Mouse (Mus musculus) frontal cortex, postnatal 10 days (tissue): ENCODE measurements around the gene Atp7a.

Source experiments
- DNase-seq, 2 experiments: peaks; one replicate each; pipeline ENCODE4 v3.0.0; 2022; ENCODE audit warnings: low spot score in 2 of 2, mixed read lengths in 1 of 2

Atp7a gene

DNA sequence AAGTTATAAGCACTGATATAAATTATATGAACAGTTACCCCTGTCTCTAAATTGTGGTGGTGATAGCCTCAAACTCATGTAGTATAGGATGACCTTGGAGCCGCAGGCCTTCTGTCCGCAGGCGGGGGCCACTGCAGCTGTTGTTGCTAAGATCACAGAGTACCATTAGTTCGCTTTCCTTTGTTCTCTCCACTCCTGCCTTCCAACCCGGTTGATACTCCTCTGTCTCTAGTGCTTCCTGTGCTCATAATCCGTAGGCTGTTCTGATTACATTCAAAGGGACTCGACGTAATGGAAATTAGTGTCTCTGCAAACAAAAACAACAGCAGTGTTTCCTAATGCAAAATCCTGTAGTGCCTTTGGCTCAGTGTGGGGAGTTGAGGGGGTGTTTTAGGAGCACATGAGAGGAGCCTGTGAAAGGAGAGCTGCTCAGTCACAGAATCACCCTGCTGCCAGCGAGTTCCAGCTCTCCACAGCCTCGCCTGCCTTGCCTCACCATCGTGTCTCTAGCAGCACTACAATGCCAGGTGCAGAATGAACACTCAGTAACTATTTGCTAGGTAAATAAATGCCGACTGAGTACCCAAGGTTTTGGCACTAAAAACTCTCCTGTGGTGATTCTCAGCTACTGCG is 53.9 kb downstream of the Atp7a start:
- DNase-seq = no peak

DNA sequence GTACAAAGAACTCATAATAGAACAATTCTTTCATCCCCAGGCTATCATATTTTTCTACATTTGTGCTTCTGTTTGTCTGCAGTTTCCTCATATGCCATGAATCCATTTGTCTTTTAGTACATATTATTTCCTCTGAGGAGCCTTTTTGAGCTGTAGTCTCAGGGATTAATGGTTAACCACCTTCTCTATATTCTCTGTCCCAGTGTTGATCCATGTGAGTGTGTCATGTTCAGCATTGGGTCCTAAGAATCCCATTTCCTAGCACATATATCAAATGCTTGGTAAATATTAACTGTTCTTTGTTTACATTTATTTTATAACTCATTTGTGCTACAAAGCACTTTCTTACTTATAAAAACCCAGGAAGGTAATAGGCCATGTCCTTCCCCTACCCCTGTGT is 55.4 kb downstream of the Atp7a start:
- DNase-seq = no peak

GRCm38 (mm10) chrX:106085132-106085531 is 58.1 kb downstream of the Atp7a start:
- no peak for DNase-seq

GRCm38 (mm10) chrX:106085564-106085963 is 58.5 kb downstream of the Atp7a start:
- DNase-seq = no peak

DNA sequence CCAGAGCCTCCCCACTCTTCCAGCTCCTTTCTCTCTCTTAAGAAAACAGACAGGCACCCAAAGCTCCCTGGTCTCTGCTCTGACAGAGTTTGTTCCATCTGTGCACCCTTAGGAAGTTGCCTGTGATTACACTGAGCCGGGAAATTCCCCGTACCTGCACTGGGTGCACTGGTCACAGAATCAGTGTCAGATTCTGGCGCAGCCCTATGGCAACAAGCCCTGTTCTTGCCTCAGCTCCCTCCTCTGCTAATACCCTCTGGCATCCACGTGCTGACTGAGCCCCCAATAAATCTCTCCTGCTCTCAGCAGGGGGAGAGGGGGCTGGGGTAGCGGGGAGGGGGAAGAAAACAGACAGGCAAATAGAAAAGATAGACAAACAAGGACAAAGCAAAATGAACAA is 65.9 kb downstream of the Atp7a start:
- DNase-seq = no peak

DNA sequence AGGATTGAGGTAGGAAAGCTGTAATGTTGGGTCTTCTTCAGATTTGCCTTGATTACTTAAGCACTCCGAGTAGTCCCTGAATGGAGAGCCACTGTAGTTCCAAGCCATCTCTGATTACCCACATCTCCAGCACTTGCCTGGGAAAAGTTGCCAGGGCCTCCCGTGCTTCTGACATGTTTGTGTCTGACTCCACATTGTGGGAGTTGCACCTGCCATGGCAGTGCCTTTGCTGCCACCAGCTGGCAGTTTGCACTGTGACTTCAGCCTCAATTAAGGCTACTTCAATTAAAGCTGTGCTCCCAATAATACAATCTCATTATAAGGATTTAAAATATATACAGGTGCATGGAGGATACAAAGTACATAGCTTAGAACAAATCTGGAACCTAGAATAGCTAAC is 78.4 kb downstream of the Atp7a start:
- DNase-seq = peak in 1 of 2 experiments; percentile 10

- DNase-seq = no peak
Observed at GRCm38 (mm10) chrX:106113881-106114280, 86.8 kb downstream of the Atp7a start.

- no peak for DNase-seq
Observed at GRCm38 (mm10) chrX:106114674-106115073, 87.6 kb downstream of the Atp7a start.

DNA sequence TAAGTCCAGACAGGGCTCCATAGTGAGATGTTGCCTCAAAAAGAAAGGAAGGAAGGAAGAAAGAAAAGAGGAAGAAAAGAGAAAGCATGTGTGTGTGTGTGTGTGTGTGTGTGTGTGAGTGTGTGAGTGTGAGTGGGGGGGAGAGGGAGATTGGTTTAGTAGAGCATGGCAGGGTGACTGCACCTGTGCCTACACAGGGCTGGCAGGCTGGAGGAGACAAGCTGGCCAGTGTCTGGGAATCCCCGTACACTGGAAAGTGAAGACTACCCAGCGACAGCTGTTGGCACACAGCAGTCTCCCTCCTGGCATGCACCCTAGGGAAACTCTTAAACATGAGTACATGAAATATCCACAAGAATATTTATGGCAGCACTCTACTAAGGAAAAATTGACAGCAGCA is 95.7 kb downstream of the Atp7a start:
- no peak for DNase-seq

GRCm38 (mm10) chrX:106128283-106128682 is 101.2 kb downstream of the Atp7a start:
- no peak for DNase-seq

DNA sequence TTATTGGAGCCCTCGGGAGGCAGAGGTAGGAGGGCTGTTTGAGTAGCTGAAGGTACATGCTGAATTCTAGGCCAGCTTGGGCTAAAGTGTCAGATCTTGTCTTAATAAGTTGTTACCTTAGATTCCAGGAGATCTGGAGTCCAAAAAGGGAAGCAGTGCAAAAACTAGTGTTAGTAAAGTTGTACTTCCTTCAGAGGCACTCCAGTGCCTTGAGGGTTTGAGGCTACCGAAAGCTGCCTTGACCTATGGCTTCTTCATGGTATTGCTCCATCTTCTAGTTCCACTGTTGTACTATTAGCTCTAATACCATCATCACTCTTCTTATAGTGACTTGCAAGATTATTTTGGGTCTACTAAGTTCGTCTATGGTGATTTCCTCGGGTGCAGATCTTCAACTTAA is 102.8 kb downstream of the Atp7a start:
- DNase-seq = no peak

- no peak for DNase-seq
Observed at GRCm38 (mm10) chrX:106134916-106135315, 107.8 kb downstream of the Atp7a start.

DNA sequence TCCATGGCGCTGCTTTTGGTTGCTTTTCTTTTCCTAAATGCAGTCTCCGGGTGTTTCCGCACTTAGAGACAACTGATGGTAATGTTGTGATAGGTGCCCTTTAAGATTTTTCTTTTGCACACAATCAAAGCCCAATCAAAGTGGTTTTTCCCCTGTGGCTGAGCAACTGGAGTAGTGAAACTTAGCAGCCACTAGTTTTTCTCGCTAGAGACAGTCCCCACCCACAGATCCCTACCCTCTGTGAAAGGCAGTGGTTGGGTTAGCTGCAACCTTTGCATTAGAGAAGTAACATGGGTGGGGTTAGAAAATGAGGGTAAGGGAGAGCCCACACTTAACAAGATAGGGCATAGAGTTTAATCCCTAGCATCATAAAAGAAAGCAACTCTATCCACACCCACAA is 108.4 kb downstream of the Atp7a start:
- DNase-seq = no peak

GRCm38 (mm10) chrX:106135916-106136575 is 109.0 kb downstream of the Atp7a start:
- DNase-seq = no peak

DNA sequence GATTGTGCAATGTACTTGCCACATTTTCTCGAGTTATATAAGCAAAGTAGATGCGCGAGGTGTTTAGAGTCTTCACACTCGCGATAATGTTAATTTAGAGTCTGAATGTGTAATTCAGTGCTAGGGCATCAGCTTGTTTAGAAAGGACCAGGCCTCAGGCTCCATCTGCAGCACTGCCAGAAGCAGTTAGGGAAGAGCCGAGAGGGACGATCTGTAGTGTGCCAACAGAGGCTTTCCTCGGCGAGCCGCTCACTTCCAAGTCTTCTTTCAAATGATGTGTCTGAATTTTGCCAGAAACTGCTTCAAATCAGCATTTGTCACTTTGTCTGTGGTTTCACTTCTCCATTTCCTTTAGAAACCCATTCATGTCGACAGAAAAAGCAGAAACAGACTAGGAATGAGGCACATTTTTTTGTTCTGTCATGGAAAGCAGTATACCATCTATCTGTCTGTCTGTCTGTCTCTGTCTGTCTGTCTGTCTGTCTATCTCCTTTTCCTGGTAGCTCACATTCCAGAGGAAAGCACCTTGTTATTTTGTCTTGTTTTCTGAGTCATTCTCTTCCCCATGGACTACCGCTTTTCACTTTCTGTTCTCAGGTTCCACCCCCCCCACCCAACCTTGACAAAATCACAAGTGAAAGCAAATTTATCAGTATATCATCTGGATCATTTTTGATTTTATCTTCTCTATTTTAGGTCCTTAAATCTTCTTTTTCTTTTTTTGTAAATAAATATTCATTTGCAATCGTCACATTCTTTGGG is 112.4 kb downstream of the Atp7a start:
- no peak for DNase-seq

DNA sequence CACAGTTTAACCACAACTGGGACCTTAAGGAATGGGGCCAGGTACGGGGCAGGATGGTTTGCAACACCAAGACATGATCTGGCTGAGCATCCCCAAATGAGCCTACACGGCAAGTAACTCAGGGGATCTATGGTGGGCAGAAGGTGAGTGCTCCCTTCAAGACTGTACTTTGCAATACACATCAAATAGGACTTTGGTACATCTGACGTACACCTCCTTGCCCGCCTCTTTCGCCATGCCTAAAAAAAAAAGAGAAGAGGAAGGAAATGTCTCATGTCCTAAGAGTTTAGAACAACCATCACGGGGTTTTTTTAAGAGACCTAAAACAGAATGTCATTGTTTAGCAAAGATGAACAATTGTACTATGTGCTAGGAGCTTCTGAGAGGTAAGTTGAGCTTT is 115.9 kb downstream of the Atp7a start, which contains the start of gene Tlr13:
Tlr13 (plus strand) TSS at position 269 of the 400 bp plus-strand sequence.
- no peak for DNase-seq

- no peak for DNase-seq
Observed at GRCm38 (mm10) chrX:106148185-106148584, 121.1 kb downstream of the Atp7a start.

DNA sequence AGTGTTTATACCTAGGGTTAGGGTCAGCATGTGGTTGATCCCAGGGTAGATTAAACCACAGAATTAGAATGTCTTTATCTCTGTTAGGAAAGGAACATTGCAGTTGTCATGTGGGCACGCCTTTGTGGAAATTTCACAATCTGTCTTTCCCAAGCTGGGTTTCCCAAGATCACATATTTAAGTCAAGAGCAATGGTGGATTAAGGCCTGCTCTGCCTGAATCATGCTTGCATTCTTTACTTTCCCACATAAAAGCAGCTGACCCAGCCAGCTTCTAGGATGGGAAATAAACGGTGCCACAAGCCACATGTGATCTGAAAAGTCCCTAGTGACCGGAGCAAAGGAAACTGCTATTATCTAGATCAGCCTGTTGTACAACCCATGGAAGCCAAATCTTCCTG is 122.4 kb downstream of the Atp7a start:
- DNase-seq = no peak

- DNase-seq = no peak
Observed at GRCm38 (mm10) chrX:106154180-106154586, 127.1 kb downstream of the Atp7a start.

DNA sequence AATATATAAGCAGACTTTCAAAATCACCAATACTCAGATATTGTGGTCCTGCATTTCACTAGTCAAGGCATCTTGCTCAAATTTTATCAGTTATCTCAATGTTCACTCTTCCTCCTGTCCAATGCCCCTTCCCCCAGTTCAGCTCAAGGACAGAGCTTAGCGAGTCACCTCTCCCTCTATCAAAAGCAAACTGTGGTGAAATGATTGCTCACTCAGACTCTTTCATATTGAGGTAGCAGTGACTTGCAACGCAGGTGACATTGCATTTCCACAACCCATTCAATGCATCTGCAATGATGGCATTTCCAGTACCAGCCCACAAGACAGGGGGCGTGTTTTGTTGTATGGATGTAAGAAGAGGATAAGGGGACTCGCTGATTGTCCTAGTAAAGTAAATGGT is 128.8 kb downstream of the Atp7a start:
- DNase-seq = no peak

DNA sequence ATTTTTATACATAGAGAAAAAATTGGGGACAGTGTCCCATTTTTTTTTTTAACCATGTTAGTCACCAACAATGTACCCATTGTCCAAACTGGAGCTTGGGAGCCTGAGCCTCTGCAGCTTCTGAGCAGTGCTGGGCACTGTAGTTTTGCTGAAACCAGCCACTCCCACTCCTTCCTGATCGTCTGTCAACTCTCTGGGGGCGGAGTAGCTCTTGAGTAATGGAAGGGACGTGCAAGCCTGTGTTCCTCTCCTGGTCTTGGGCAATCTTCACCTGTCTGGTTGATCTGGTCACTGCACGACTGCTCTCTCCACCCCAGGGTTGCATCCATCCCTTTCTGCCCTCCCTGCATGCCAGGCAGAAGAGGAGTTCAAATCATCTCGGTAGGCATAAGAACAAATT is 136.9 kb downstream of the Atp7a start:
- no peak for DNase-seq

- DNase-seq = no peak
Observed at GRCm38 (mm10) chrX:106164555-106164954, 137.5 kb downstream of the Atp7a start.

GRCm38 (mm10) chrX:106165089-106165488 is 138.0 kb downstream of the Atp7a start:
- no peak for DNase-seq
